Mouse (Mus musculus) forebrain, embryonic 11.5 days (tissue): ENCODE results near the gene Adh7. TPM values are rescaled to one million over a fixed set of nuclear protein-coding genes. Genes with fewer than 3 reads are reported as not detected.
A peak's percentile ranks its signal among the peaks of the same experiment; 100 is the strongest.

Source experiments
- ATAC-seq: fragments of 200-750 bp; cut with Nextera tagmentation; replicated peaks from 2 replicates; pipeline ENCODE4 v1.8.0; 2017; ENCODE audit warnings: moderate TSS enrichment; ENCODE audit not compliant: low FRiP score
- DNase-seq: peaks from one replicate; pipeline ENCODE4 v3.0.0-alpha.2; 2017; ENCODE audit warnings: low spot score
- H3K27ac ChIP-seq: fragments of 300-500 bp; sonication (generic); 2 replicates; pipeline ENCODE4 v1.5.1; 2014; ENCODE audit warnings: low read depth, low read length
- H3K27me3 ChIP-seq: fragments of 300-500 bp; sonication (generic); 2 replicates; pipeline ENCODE4 v1.6.1; 2014; ENCODE audit warnings: mild to moderate bottlenecking, low read length, mixed read lengths; ENCODE audit not compliant: control insufficient read depth, insufficient read depth
- H3K36me3 ChIP-seq: fragments of 300-500 bp; sonication (generic); 2 replicates; pipeline ENCODE4 v1.6.1; 2014; ENCODE audit warnings: mild to moderate bottlenecking, low read length, moderate library complexity, mixed read lengths; ENCODE audit not compliant: control insufficient read depth, insufficient read depth
- H3K4me1 ChIP-seq: fragments of 300-500 bp; sonication (generic); replicated peaks from 2 replicates; pipeline ENCODE4 v1.6.1; 2014; ENCODE audit warnings: low read length, mixed read lengths; ENCODE audit not compliant: control insufficient read depth, insufficient read depth
- H3K4me2 ChIP-seq: fragments of 300-500 bp; sonication (generic); 2 replicates; pipeline ENCODE4 v1.6.1; 2014; ENCODE audit warnings: low read depth, mild to moderate bottlenecking, low read length, moderate library complexity, mixed read lengths; ENCODE audit not compliant: severe bottlenecking
- H3K4me3 ChIP-seq: fragments of 300-500 bp; sonication (generic); 2 replicates; pipeline ENCODE4 v1.5.1; 2014; ENCODE audit warnings: low read depth, low read length
- H3K9ac ChIP-seq: fragments of 300-500 bp; sonication (generic); 2 replicates; pipeline ENCODE4 v1.6.1; 2014; ENCODE audit warnings: low read length
- H3K9me3 ChIP-seq: fragments of 300-500 bp; sonication (generic); 2 replicates; pipeline ENCODE4 v1.6.1; 2016; ENCODE audit warnings: low read length, mixed read lengths; ENCODE audit not compliant: control insufficient read depth
- WGBS: fragments of 180-500 bp; shearing (Covaris S2); extraction: QIAGEN DNeasy Blood & Tissue Kit; methylation state at CpG from one replicate; pipeline ENCODE4 v1.1.7; 2014; 5-methylcytosine and 5-hydroxymethylcytosine counted together
- polyA plus RNA-seq: library from polyadenylated mRNA; unstranded; fragments of >200 nt; fragmentation: Nextera tagmentation; extraction: Ambion mirVana; gene quantifications from 2 replicates; pipeline ENCODE4 v1.2.1, GENCODE M21; 2014

Gene Adh7
- polyA plus RNA-seq, 1 experiment from 2014 or later: 0.16 TPM

- WGBS: 82% methylated on average over 15 of the region's 15 CpGs
- Histone ChIP-seq H3K36me3 (no peaks in the 10 kb centered on the region), H3K9ac (no peak within 1 kb of the TSS), H3K27me3 (no peaks in the 10 kb centered on the region), H3K9me3 (no peaks in the 10 kb centered on the region), H3K27ac (no peak within 1 kb of the TSS), H3K4me1 (no peaks in the 10 kb centered on the region), H3K4me2 (no peak within 1 kb of the TSS), H3K4me3 (no peak within 1 kb of the TSS)
- DNase-seq: no peak
- no peak for ATAC-seq
These were observed 23.8 kb upstream of the Adh7 start, which contains the start of gene 4930579F01Rik for GRCm38 (mm10) chr3:138193683-138194302. Gene 4930579F01Rik (minus strand): TSS chr3:138193825.

GRCm38 (mm10) chr3:138197093-138197492, 20.5 kb upstream of the Adh7 start:
- H3K36me3 ChIP-seq: no peaks in the 10 kb centered on the region
- H3K4me2 ChIP-seq: no peak overlapping the region
- H3K9me3 ChIP-seq: no peaks in the 10 kb centered on the region
- no peaks in the 10 kb centered on the region for H3K27me3 ChIP-seq
- H3K4me1 ChIP-seq: no peaks in the 10 kb centered on the region
- DNase-seq (no peak), ATAC-seq (no peak)
- 82% methylated on average over 14 of the region's 14 CpGs for WGBS
- H3K27ac ChIP-seq: no peak overlapping the region
- H3K9ac ChIP-seq: no peak overlapping the region
- H3K4me3 ChIP-seq: no peak overlapping the region

GRCm38 (mm10) chr3:138197556-138197955, 20.0 kb upstream of the Adh7 start:
- Histone ChIP-seq H3K9me3 (no peaks in the 10 kb centered on the region), H3K4me1 (no peaks in the 10 kb centered on the region), H3K27ac (no peak overlapping the region), H3K27me3 (no peaks in the 10 kb centered on the region), H3K9ac (no peak overlapping the region), H3K4me2 (no peak overlapping the region), H3K36me3 (no peaks in the 10 kb centered on the region), H3K4me3 (no peak overlapping the region)
- no peak for DNase-seq
- 67% methylated on average over 9 of the region's 9 CpGs for WGBS
- no peak for ATAC-seq

GRCm38 (mm10) chr3:138197973-138198721, 19.4 kb upstream of the Adh7 start:
- DNase-seq (peak; percentile 93), ATAC-seq (peak; percentile 96)
- peak overlapping the region; percentile 43 for H3K9ac ChIP-seq
- H3K4me2 ChIP-seq: peak overlapping the region; percentile 38; the same call in 1 of the 2 replicates
- no peaks in the 10 kb centered on the region for H3K9me3 ChIP-seq
- H3K4me3 ChIP-seq: no peak overlapping the region
- WGBS: 29% methylated on average over 20 of the region's 20 CpGs
- H3K27me3 ChIP-seq: no peaks in the 10 kb centered on the region
- H3K27ac ChIP-seq: no peak overlapping the region
- H3K36me3 ChIP-seq: no peaks in the 10 kb centered on the region
- H3K4me1 ChIP-seq: no peaks in the 10 kb centered on the region

- no peak overlapping the region for H3K4me3 ChIP-seq
- H3K9ac ChIP-seq: peak overlapping the region; percentile 43; the same call in 1 of the 2 replicates
- peak; percentile 47 for ATAC-seq
- no peak for DNase-seq
- H3K27ac ChIP-seq: no peak overlapping the region
- H3K4me2 ChIP-seq: peak overlapping the region; percentile 38; the same call in 1 of the 2 replicates
- H3K27me3 ChIP-seq: no peaks in the 10 kb centered on the region
- H3K9me3 ChIP-seq: no peaks in the 10 kb centered on the region
- H3K36me3 ChIP-seq: no peaks in the 10 kb centered on the region
- WGBS: 85% methylated on average over 7 of the region's 7 CpGs
- no peaks in the 10 kb centered on the region for H3K4me1 ChIP-seq
These were observed 18.9 kb upstream of the Adh7 start for GRCm38 (mm10) chr3:138198722-138199068.

- DNase-seq (no peak), ATAC-seq (no peak)
- Histone ChIP-seq H3K27me3 (no peaks in the 10 kb centered on the region), H3K9ac (no peak overlapping the region), H3K4me2 (no peak overlapping the region), H3K9me3 (no peaks in the 10 kb centered on the region), H3K4me3 (no peak overlapping the region), H3K4me1 (no peaks in the 10 kb centered on the region), H3K27ac (no peak overlapping the region), H3K36me3 (no peaks in the 10 kb centered on the region)
- 92% methylated on average over 3 of the region's 3 CpGs for WGBS
These were observed 8.7 kb upstream of the Adh7 start for GRCm38 (mm10) chr3:138208821-138209220.

- Histone ChIP-seq H3K9ac (no peak overlapping the region), H3K9me3 (no peaks in the 10 kb centered on the region), H3K4me3 (no peak overlapping the region), H3K27me3 (no peaks in the 10 kb centered on the region), H3K4me2 (no peak overlapping the region), H3K4me1 (no peaks in the 10 kb centered on the region), H3K27ac (no peak overlapping the region), H3K36me3 (no peaks in the 10 kb centered on the region)
- WGBS: 82% methylated on average over 5 of the region's 5 CpGs
- ATAC-seq (no peak), DNase-seq (no peak)
These were observed 7.0 kb upstream of the Adh7 start for GRCm38 (mm10) chr3:138210432-138211075.

GRCm38 (mm10) chr3:138212431-138212951, 5.1 kb upstream of the Adh7 start:
- no peak overlapping the region for H3K4me2 ChIP-seq
- H3K4me1 ChIP-seq: no peaks in the 10 kb centered on the region
- H3K27me3 ChIP-seq: no peaks in the 10 kb centered on the region
- DNase-seq (no peak), ATAC-seq (no peak)
- H3K27ac ChIP-seq: no peak overlapping the region
- 94% methylated on average over 4 of the region's 4 CpGs for WGBS
- no peaks in the 10 kb centered on the region for H3K9me3 ChIP-seq
- H3K36me3 ChIP-seq: no peaks in the 10 kb centered on the region
- H3K9ac ChIP-seq: no peak overlapping the region
- H3K4me3 ChIP-seq: no peak overlapping the region
